ENCODE assay signal across 16 mouse cellular contexts in genomic region chr12:12292043-12292618, GRCm38 (mm10). TPM values are rescaled to one million over a fixed set of nuclear protein-coding genes. Genes with fewer than 3 reads are reported as not detected.
DNase-seq lines count a peak whose midpoint lies in the region; ATAC-seq and TF ChIP-seq lines count a peak whose summit lies in the region.
"Had no signal": no experiment of that assay in that cellular context is flagged by ENCODE, and none has a peak within 500 bp of the region (broad histone marks: within the 10 kb centered on the region; RNA-seq: fewer than 3 reads in every experiment).

No protein-coding gene starts in this region.

- H3K27me3 ChIP-seq in forebrain, postnatal 0 days (ENCODE audit: insufficient read depth, low read length), result no peaks in the 10 kb centered on the region
- H3K27me3 ChIP-seq in forebrain, embryonic 16.5 days (replicated peaks; ENCODE audit: control insufficient read depth, insufficient read depth, low read length), result no peaks in the 10 kb centered on the region
- H3K27me3 ChIP-seq in hindbrain, embryonic 16.5 days (replicated peaks; ENCODE audit: control insufficient read depth, insufficient read depth, low read length), result no peaks in the 10 kb centered on the region
- no peaks in the 10 kb centered on the region for H3K27me3 ChIP-seq in hindbrain, embryonic 12.5 days
- no peaks in the 10 kb centered on the region for H3K27me3 ChIP-seq in midbrain, embryonic 14.5 days (ENCODE audit: control insufficient read depth, insufficient read depth, low read length)
- H3K27me3 ChIP-seq: lung, embryonic 15.5 days had no signal

- no peak for DNase-seq in forebrain, postnatal 0 days
- DNase-seq in brain, adult 2 months (ENCODE audit: low read depth, low spot score), result peak; percentile 75
- DNase-seq in midbrain, embryonic 14.5 days, result peak; percentile 14
- no peak for DNase-seq in kidney, adult 11 months
- DNase-seq in kidney, postnatal 4 days, result no peak
- DNase-seq: cerebellum, adult 18-20 months; gastrocnemius, postnatal 36 days; heart, postnatal 10 days; kidney, adult 18-20 months; kidney, postnatal 14 days; right cerebral cortex, postnatal 4 days had no signal

- no peak for ATAC-seq in forebrain, postnatal 0 days
- no peak for ATAC-seq in forebrain, embryonic 16.5 days
- ATAC-seq in hindbrain, embryonic 16.5 days, result no peak; the same call in 1 of the 2 replicates
- no peak for ATAC-seq in hindbrain, embryonic 12.5 days (ENCODE audit: low FRiP score)
- no peak for ATAC-seq in midbrain, embryonic 14.5 days (ENCODE audit: low FRiP score, low TSS enrichment)

- no peak overlapping the region for H3K9ac ChIP-seq in forebrain, postnatal 0 days
- no peak overlapping the region for H3K9ac ChIP-seq in forebrain, embryonic 16.5 days (replicated peaks; ENCODE audit: low read depth, low read length)
- H3K9ac ChIP-seq in hindbrain, embryonic 16.5 days (ENCODE audit: low read depth, low read length), result no peak overlapping the region
- no peak overlapping the region for H3K9ac ChIP-seq in hindbrain, embryonic 12.5 days
- no peak overlapping the region for H3K9ac ChIP-seq in midbrain, embryonic 14.5 days (replicated peaks; ENCODE audit: low read length)
- H3K9ac ChIP-seq: lung, embryonic 15.5 days had no signal

- H3K4me2 ChIP-seq in forebrain, postnatal 0 days (ENCODE audit: low read depth), result no peak overlapping the region
- H3K4me2 ChIP-seq in forebrain, embryonic 16.5 days (ENCODE audit: low read length), result no peak overlapping the region
- no peak overlapping the region for H3K4me2 ChIP-seq in hindbrain, embryonic 16.5 days (ENCODE audit: low read length)
- H3K4me2 ChIP-seq in hindbrain, embryonic 12.5 days (replicated peaks), result no peak overlapping the region
- H3K4me2 ChIP-seq in midbrain, embryonic 14.5 days (ENCODE audit: low read length), result no peak overlapping the region
- H3K4me2 ChIP-seq: liver, embryonic 11.5 days; lung, embryonic 15.5 days had no signal

- H3K36me3 ChIP-seq in forebrain, postnatal 0 days (ENCODE audit: insufficient read depth), result peaks cover 7% of the 10 kb centered on the region
- 0 out of 2 replicates have a peak, but pooled peaks cover 2% of the 10 kb centered on the region for H3K36me3 ChIP-seq in forebrain, embryonic 16.5 days (ENCODE audit: control insufficient read depth, insufficient read depth)
- H3K36me3 ChIP-seq in hindbrain, embryonic 16.5 days (ENCODE audit: control insufficient read depth, insufficient read depth, low read length), result no peaks in the 10 kb centered on the region
- no peaks in the 10 kb centered on the region for H3K36me3 ChIP-seq in hindbrain, embryonic 12.5 days
- H3K36me3 ChIP-seq in midbrain, embryonic 14.5 days (ENCODE audit: control insufficient read depth, insufficient read depth, low read length), result no peaks in the 10 kb centered on the region
- H3K36me3 ChIP-seq: lung, embryonic 15.5 days had no signal

- WGBS in forebrain, postnatal 0 days, result 29% methylated on average over 5 of the region's 5 CpGs
- 34% methylated on average over 5 of the region's 5 CpGs for WGBS in forebrain, embryonic 16.5 days
- WGBS in hindbrain, embryonic 16.5 days, result 28% methylated on average over 5 of the region's 5 CpGs
- WGBS in hindbrain, embryonic 12.5 days, result 35% methylated on average over 5 of the region's 5 CpGs
- WGBS in midbrain, embryonic 14.5 days, result 25% methylated on average over 5 of the region's 5 CpGs

- peaks cover 20% of the 10 kb centered on the region for H3K4me1 ChIP-seq in forebrain, postnatal 0 days (ENCODE audit: insufficient read depth)
- H3K4me1 ChIP-seq in forebrain, embryonic 16.5 days (replicated peaks; ENCODE audit: control insufficient read depth, insufficient read depth, low read length), result peaks cover 35% of the 10 kb centered on the region
- peaks cover 31% of the 10 kb centered on the region for H3K4me1 ChIP-seq in hindbrain, embryonic 16.5 days (ENCODE audit: control insufficient read depth, insufficient read depth, low read depth, low read length)
- peaks cover 20% of the 10 kb centered on the region for H3K4me1 ChIP-seq in hindbrain, embryonic 12.5 days
- H3K4me1 ChIP-seq in midbrain, embryonic 14.5 days (ENCODE audit: control insufficient read depth, insufficient read depth, low read length), result peaks cover 13% of the 10 kb centered on the region

- no peaks in the 10 kb centered on the region for H3K9me3 ChIP-seq in forebrain, postnatal 0 days (ENCODE audit: low read length)
- H3K9me3 ChIP-seq in forebrain, embryonic 16.5 days (ENCODE audit: control insufficient read depth, low read length), result no peaks in the 10 kb centered on the region
- H3K9me3 ChIP-seq in hindbrain, embryonic 16.5 days (ENCODE audit: control insufficient read depth, low read length), result no peaks in the 10 kb centered on the region
- no peaks in the 10 kb centered on the region for H3K9me3 ChIP-seq in hindbrain, embryonic 12.5 days (replicated peaks)
- H3K9me3 ChIP-seq in midbrain, embryonic 14.5 days (ENCODE audit: control insufficient read depth, low read length), result no peaks in the 10 kb centered on the region
- H3K9me3 ChIP-seq: lung, embryonic 15.5 days had no signal

- TF ChIP-seq CTCF in forebrain, postnatal 0 days (IDR thresholded peaks at IDR 0.05; ENCODE audit: low read depth), result no peak

- no peak overlapping the region for H3K4me3 ChIP-seq in forebrain, postnatal 0 days (ENCODE audit: low read depth, low read length)
- no peak overlapping the region for H3K4me3 ChIP-seq in forebrain, embryonic 16.5 days (replicated peaks; ENCODE audit: low read length)
- H3K4me3 ChIP-seq in hindbrain, embryonic 16.5 days (ENCODE audit: low read length), result no peak overlapping the region
- no peak overlapping the region for H3K4me3 ChIP-seq in hindbrain, embryonic 12.5 days
- no peak overlapping the region for H3K4me3 ChIP-seq in midbrain, embryonic 14.5 days (replicated peaks; ENCODE audit: low read depth, low read length)
- H3K4me3 ChIP-seq: lung, embryonic 15.5 days had no signal

- H3K27ac ChIP-seq in forebrain, postnatal 0 days (ENCODE audit: low read depth, low read length), result 0 out of 2 replicates have a peak overlapping the region, but pooled peaks have one; percentile 29
- no peak overlapping the region for H3K27ac ChIP-seq in forebrain, embryonic 16.5 days (ENCODE audit: low read length)
- H3K27ac ChIP-seq in hindbrain, embryonic 16.5 days (ENCODE audit: low read depth, low read length), result peak overlapping the region; percentile 58; the same call in 1 of the 2 replicates
- no peak overlapping the region for H3K27ac ChIP-seq in hindbrain, embryonic 12.5 days
- no peak overlapping the region; the same call in 1 of the 2 replicates for H3K27ac ChIP-seq in midbrain, embryonic 14.5 days (replicated peaks; ENCODE audit: low read depth, low read length)
- H3K27ac ChIP-seq: lung, embryonic 15.5 days had no signal

RNA-seq across cellular contexts. Expression of gene Fam49a, which starts 30.2 kb away (rescaled TPM):
- total RNA-seq in forebrain, postnatal 0 days (2014; rRNA removed), result 202 and 242 TPM in 2 replicates
- 120 and 127 TPM in 2 replicates for polyA plus RNA-seq in forebrain, postnatal 0 days (2015; fragmentation: Nextera tagmentation; extraction: Ambion mirVana)
- polyA plus RNA-seq in forebrain, embryonic 16.5 days (2015; fragmentation: Nextera tagmentation; extraction: Ambion mirVana), result 186 and 218 TPM in 2 replicates
- polyA plus RNA-seq in hindbrain, embryonic 16.5 days (2015; fragmentation: Nextera tagmentation; extraction: Ambion mirVana), result 61.9 and 65.1 TPM in 2 replicates
- 21.3 and 22.2 TPM in 2 replicates for polyA plus RNA-seq in hindbrain, embryonic 12.5 days (2016; fragmentation: Nextera tagmentation; extraction: Ambion mirVana)
- polyA plus RNA-seq in midbrain, embryonic 14.5 days (2014; fragmentation: Nextera tagmentation; extraction: Ambion mirVana), result 48.6 and 57.0 TPM in 2 replicates

Comparison
In these comparisons a context has a peak if more than half of its experiments do, and no peak if none do; other contexts are left out.
1. H3K27ac ChIP-seq: peak in forebrain, postnatal 0 days (single experiment) and hindbrain, embryonic 16.5 days (single experiment); none in forebrain, embryonic 16.5 days (single experiment), hindbrain, embryonic 12.5 days (single experiment) and midbrain, embryonic 14.5 days (single experiment).
2. DNase-seq: peak in brain, adult 2 months (single experiment) and midbrain, embryonic 14.5 days (single experiment); none in forebrain, postnatal 0 days (single experiment), kidney, adult 11 months (single experiment) and kidney, postnatal 4 days (0 of 2).